Mouse (Mus musculus): ENCODE data around the gene Pcnt. TPM values are rescaled to one million over a fixed set of nuclear protein-coding genes. Genes with fewer than 3 reads are reported as not detected.

Pcnt gene
- 10 to 100 TPM; 17.1 to 20.8 TPM for total RNA-seq (2021)

DNA sequence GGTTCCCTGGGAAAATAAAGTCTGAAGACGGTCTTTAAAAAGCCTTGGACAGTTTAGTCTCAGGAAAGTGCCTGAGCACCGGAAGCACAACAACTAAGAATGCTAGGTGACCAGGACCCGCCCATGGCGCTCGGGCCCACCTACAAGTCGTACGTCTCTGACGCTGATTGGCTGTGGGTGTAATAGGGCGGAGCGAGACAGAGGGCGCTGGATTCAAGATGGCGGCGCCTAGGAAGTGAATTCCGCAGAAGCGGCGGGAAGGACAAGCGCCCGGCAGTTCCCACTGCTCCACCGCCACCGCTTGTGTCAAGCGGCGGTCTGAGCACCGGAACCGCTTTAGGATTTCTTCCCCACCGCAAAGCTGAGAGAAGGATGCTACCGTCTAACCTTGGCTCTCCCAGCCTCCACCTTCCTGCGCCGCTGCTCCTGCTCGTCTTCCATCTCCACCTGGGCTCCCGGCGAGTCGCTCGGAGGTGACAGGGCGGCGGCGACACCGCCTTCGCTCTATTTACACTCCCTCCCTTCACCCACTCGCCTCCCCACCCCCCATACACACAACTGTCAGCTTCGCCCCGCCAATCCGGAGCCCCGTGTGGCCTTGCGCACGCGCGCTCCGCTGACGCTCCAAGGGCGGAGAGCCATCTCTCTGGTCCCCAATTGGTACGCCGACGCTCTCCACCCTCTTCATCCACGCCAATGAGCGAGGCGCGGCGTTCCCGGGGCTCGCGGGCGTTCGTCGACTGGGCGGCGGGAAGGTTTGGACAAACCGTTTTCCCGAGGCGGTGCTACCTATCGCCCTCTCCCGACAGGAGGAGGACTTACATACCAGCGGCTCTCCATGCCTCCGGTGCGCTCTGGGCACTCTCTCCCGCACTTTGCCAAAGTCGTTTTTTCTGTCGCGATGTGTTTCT, at the start of gene Pcnt:
TSS of gene Pcnt (minus strand) at position 609 of the 911 bp plus-strand sequence.
- DNase-seq (ENCODE audit: extremely low spot score in 1 of 2, low spot score in 1 of 2): peak; percentile 90 to 91

DNA sequence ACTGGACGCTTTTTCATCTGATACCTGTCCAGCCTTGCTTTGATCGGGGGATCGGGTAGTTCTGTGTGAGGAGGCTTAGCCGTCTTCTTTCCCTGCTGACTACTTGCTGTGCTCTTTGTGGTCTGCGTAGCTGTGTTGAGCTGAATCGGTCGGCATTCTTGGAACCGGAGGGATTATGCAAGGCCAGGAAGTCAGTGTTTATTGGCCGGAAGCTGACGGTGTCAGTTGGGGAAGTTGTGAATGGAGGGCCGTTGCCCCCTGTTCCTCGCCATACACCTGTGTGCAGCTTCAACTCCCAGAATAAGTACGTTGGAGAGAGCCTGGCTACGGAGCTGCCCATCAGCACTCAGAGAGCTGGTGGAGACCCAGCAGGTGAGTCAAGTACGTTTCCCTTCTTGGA, 46.6 kb upstream of the Pcnt start:
- no peak for DNase-seq (ENCODE audit: extremely low spot score in 1 of 2, low spot score in 1 of 2)

DNA sequence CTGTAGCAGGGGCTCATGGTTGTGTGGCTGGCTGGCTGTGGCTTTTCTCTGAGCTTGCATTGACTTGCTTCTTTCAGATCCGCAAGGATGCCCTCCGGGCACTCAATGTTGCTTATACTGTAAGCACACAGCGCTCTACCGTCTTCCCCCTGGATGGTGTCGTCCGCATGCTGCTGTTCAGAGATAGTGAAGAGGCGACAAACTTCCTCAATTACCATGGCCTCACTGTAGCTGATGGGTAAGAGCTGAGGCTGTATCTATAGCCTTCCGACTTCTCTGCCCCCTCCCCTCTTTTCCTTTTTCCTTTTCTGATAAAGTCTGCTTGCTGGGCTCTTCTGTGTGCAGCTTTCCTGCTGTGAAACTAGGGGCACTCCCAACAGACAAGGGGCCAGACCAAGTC, 45.7 kb upstream of the Pcnt start:
- DNase-seq (ENCODE audit: extremely low spot score in 1 of 2, low spot score in 1 of 2): no peak

DNA sequence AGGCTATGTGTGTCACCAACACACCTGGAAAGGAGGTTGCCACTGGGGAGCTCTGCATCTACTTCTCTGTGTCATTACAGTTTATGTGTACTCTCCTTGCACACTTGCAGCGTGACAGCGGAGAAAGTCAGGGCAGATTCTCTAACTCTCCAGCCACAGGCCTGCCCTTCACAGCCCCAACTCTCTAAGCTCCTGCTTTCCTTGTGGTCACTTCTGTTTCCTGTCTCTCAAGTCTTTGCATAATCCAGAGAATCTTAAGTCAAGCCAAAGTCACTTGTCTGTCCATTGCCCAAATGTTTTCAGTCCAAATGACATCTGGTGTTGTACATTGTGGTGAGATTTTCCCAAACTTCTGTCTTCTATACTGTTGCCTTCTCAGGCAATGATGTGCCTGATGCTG, 43.7 kb upstream of the Pcnt start:
- no peak for DNase-seq (ENCODE audit: extremely low spot score in 1 of 2, low spot score in 1 of 2)

DNA sequence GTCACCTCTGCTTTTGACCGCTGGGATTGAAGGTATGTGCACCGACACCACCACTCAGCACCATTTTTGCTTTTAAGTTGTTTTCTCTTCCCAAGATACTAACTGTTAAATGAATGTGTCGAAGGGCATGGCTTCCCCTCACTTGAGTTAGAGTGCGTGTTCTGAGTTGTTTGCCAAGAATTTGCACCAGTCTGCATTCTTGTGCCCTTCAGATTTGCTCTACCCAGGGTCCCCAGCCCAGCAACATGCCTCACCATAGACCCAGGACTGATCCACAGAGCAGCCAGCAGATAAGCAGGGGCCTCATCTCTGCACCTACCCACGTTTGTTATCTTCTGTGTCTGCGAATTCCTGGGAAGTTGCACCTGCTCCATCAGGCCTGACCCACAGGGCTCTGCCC, 38.9 kb upstream of the Pcnt start:
- DNase-seq (ENCODE audit: extremely low spot score in 1 of 2, low spot score in 1 of 2): no peak

DNA sequence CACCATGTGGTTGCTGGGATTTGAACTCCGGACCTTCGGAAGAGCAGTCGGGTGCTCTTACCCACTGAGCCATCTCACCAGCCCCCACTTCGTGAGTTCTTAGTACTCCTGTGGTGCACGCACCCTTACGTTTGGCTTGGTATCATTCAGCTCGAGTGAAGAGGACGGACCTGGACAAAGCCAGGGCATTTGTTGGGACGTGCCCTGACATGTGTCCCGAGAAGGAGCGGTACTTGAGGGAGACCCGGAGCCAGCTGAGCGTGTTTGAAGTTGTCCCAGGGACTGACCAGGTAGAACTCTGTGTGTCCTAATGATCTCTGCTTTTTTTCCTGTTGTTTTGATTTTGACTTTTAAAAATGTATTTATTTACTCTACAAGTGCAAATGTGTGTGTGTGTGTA, 38.3 kb upstream of the Pcnt start:
- no peak for DNase-seq (ENCODE audit: extremely low spot score in 1 of 2, low spot score in 1 of 2)

DNA sequence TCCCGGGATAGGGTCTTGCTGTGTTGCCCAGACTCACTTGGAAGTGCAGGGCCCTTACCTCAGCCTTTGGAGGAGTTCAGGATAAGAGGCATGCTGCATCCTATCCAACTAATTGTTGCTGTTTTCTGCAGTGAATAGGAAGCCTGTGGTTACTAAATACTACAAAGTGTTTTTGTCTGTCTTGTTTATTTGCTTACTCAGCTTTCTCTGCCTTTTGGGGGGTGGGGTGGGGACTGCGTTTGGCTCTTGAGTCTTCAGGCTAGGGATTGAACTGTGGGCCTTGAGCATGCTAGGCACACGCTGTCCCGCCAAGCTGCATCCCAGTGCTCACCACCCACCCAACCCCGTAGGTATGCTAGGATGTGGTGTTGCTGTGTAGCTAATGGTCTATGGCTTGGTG, 31.2 kb upstream of the Pcnt start:
- DNase-seq (ENCODE audit: extremely low spot score in 1 of 2, low spot score in 1 of 2): no peak

DNA sequence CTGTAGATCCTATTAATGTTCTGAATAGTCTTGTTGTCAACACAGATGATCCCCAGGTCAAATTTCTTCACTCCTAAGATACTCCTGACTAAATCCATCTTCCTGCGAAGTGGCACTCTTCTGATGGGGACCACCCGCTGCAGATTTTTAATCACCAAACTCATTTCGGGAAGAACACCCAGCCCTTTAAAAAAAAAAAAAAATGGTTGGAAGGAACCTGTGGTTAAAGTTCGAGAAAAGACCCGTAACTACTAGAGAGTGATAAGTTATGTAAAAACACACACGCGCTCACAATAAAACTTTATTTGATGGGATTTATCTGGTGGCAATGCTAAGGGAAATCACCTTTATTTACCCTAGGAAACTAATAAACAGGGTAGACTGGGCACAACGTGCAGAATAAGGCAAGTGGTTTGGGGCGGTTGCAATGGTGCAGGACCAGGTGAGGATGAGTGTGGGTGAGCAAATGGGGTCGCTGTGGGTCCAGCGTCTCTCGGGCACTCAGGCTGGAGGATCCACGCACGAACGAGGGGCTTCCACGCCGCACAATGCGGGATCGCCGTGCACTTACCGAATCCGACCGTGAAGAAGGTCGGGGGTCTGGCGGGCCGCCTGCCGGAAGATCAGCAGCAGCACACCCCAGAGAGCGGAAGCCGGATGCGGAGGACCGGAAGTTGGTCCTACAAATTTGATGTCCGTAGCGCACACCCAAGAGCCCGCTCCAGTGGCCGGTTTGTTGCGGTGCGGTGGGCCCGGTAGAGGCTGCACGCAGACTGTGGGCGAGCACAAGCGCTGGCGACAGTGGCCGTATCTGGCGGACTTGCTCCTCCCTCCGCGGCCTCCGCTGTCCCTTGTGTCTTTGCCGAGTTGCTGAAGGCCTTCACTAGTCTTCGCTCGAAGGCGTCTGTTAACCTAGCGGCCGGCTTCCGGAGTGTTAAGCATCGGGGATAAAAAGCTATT, 25.9 kb upstream of the Pcnt start, which contains the start of the genes Mcm3ap and Ybey:
TSS of gene Mcm3ap (plus strand) at position 725 of the 960 bp plus-strand sequence.
TSS of gene Ybey (minus strand) at position 912 of the 960 bp plus-strand sequence.
- DNase-seq (ENCODE audit: extremely low spot score in 1 of 2, low spot score in 1 of 2): peak; percentile 79 to 86

DNA sequence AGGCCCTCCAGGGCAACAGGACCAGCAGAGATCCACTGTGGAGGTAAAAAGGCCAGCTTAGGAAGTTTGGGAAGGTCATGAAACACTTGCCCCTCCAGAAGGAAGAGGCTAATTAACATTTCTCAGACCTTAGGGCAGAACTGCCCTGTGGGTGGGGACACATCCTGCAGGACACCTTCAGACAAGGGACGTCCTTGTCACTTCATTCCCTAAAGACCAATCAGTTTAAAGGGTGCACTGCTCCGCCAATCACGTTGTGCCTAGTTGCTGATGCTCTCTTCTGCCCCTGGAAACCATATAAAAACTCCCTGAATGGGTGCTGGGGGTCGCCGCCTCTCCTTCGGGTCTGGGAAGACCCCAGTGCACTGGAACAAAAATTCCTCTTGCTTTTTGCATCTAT, 20.1 kb upstream of the Pcnt start:
- DNase-seq (ENCODE audit: extremely low spot score in 1 of 2, low spot score in 1 of 2): no peak

DNA sequence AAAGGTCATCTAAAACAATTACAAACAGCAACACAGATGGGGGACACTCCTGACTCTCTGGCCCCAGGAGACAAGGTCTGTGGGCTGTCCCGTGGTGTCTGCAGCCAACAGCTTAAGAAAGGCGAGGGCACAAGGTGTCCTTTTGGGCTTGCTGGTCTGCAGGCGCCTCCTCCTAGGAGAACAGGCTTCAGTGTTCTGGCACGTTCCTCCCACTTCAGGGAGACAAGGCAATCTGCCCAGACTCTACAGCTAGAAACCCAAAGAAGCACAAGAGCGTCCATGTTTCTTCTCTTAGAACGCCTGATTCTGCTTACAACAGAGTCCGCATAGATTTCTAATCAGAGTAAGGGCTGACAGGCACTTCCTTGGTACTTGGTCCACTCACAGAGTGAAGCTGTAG, 19.7 kb upstream of the Pcnt start:
- DNase-seq (ENCODE audit: extremely low spot score in 1 of 2, low spot score in 1 of 2): no peak

DNA sequence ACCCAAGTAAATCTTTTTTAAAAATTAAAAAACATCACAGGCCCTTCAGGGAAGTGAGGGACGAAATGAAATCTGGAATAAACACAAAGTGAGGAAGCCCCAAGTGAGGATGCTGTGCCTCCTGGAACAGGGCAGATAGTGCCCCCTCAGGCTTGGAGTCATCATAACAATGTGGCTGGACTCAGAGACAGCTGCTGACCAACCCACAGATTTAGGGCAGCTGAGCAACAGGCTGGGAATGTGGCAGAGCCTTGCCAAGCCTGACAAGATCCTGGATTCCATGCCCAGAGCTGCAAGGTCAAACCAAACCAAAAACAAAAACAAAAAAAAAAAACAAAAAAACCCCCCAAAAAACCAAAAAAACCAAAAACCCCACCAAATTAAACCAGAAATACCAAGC, 18.7 kb upstream of the Pcnt start:
- no peak for DNase-seq (ENCODE audit: extremely low spot score in 1 of 2, low spot score in 1 of 2)

DNA sequence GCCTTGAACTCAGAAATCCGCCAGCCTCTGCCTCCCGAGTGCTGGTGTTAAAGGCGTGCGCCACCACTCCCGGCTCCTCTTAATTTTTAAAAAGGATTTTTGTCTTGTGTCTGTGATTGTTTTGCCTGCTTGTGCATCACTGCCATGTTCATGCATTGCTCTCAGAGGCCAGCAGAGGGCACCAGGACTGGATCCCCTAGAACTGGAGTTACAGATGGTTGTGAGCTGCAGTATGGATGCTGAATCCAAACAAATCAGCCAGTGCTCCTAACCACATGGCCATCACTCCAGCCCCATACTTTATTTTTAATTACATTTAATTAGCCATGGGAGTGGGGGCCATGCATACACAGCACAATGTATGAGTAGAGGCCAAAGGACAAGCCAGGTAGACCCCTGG, 12.7 kb upstream of the Pcnt start:
- peak; percentile 23 to 56 for DNase-seq (ENCODE audit: extremely low spot score in 1 of 2, low spot score in 1 of 2)

DNA sequence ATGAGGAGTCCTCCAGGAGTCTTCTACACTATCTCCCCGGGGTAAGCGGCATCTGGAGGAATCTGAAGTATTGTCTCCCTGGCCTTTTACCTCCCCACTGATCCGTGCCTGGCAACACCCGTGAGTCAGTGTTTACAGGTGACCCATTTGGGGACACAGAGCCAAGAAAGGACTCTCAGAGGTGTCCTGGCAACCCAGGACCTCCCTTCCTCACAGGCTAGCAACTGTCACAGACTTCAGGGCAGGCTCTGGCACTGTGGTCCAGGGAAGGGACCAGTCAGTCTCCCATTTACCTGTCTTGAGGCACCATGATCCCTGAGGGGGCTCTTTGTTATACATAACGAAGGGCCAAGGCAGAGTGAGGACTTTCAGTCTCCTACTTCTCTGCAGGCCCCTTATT, 6.3 kb upstream of the Pcnt start, which contains the start of gene 2610028H24Rik:
TSS of gene 2610028H24Rik (plus strand) at position 231 of the 400 bp plus-strand sequence.
- DNase-seq (ENCODE audit: extremely low spot score in 1 of 2, low spot score in 1 of 2): no peak

DNA sequence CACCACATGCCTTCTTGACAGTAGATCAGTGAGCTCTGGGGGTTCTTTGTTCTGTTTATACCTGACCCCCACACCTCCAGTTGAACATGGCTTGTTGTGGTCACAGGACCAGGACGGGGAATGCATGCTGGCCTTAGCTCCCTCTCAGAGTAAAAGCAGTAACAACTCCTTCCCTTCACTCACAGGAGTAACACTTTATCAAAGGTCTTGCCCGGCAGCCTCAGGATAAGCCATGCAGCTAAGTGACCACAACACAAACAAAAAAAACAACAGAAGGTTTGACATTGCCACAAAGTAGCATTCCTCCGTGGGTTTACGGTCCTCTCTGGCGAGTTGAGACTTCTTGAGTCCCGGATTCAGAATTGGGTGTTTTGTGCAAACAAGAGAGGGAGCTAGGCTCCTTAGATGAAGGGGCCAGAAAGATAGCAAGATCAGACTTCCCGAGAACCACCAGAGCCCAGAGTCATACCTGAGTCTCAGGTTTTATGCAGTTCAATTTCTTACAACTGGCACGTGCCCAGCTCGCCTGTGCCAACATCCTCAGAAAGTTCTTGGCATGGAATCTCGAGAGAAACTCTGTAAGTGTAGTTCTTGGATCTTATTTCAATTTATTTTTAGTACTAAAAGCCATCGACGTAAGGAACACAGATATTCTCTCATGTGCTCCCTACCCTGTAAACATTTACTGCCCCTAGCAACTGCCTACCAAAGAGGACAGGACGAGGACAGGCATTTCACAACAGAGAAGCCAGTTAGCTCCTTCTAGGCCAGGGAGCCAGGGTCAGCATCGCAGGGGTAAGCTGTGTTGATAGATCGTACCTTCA, 5.0 kb upstream of the Pcnt start:
- DNase-seq (ENCODE audit: extremely low spot score in 1 of 2, low spot score in 1 of 2): no peak

DNA sequence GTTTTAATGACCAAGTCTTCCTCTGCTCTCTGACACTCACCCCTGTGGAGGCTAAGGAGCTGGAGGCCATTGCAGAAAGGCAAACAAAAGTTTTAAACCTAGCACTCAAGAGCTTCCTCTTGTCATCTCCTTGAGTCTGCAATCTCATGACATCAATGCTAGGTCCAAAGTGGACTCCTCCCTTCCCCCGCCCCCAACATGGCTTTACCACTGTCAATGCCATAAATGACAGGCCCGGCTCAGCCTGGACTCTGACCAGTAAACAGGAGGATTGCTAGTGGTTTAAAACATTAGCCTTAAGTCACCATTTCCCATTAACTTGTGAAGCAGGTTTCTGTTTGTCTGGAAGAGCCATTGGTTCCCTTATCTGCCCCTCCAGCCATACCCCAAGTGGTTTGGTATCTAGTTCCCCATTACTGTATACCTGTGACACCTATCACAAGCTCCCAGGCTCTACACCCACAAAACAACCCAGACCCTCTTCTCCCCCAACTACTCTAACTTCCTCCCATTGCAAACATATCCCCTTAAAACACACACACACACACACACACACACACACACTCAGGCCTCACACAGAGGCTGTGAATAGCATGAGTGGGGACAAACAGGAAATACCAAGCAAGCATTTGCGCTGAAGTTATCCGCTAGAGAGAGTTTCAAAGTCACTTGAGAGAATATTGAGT, 3.6 kb upstream of the Pcnt start:
- no peak for DNase-seq (ENCODE audit: extremely low spot score in 1 of 2, low spot score in 1 of 2)

DNA sequence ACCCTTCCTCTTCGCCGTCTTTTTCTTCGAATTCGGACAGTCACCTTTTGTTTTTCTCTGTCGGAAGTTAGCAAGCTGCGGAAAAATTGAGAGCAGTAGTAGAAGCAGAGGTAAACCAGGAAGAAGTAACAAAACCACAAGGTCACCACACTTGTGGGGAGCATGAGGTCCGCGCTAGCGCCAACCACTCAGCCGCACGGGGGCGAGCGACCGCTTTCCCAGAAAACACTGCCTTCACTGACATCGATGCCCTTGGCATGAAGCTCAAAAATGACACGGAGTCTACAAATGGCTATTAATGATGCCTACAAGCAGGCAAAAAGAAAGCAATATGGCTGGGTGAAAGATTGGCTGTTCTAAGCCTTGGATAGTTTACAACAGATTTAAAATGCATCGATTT, 2.3 kb downstream of the Pcnt start, which contains the start of gene AC141477.1:
TSS of gene AC141477.1 (minus strand) at position 164 of the 400 bp plus-strand sequence.
- DNase-seq (ENCODE audit: extremely low spot score in 1 of 2, low spot score in 1 of 2): no peak

DNA sequence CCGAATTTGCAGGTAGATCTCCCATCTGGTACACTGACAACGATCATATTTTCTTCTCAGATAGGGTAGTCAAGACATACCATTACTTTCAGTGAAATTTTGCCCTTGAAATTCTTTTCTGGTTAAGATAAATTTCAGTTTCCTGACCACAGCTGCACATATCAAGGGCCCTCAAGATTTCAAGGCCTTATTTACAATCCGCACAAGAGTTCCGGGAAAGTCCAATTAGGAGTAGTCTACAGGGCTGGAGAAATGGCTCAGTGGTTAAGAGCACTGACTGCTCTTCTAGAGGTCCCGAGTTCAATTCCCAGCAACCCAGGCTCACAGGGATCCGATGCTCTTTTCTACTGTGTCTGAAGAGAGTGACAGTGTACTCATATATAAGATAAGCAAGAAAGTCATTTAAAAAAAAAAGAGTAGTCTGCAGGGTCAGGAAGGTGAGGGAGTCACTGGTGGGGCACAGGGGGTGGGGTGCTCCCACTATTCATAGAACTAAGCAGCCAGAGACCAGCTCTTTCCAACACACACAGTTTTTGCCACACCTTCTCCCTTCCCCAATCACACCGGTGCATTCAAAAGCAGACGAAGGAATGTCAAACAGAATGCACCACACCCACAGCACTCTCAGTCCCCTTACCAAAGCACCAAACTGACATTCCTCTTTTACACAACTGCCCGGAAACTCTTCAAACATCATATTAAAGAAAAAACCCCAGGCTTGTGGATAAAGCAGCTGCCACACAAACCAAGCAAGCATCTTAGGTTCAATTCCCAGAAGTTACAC, 3.3 kb downstream of the Pcnt start:
- no peak for DNase-seq (ENCODE audit: extremely low spot score in 1 of 2, low spot score in 1 of 2)

DNA sequence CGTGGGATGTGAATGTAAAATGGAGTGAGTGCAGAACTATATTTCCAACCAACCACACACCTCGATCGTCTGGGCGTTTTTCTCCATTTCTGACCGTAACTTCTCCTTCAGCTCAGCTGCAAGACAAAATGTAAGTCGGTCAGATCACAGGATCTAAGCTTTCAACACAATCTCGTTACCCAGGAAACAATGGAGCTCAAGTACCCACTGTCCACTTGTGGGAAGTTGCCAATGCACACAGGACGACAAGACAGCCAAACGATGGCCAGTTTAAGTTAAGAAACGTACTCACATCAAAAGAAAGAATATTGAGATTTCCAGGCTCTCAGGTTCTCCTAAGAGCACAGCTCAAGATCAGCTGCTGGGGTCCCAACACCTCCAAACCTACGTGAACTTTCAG, 8.7 kb downstream of the Pcnt start:
- no peak for DNase-seq (ENCODE audit: extremely low spot score in 1 of 2, low spot score in 1 of 2)

DNA sequence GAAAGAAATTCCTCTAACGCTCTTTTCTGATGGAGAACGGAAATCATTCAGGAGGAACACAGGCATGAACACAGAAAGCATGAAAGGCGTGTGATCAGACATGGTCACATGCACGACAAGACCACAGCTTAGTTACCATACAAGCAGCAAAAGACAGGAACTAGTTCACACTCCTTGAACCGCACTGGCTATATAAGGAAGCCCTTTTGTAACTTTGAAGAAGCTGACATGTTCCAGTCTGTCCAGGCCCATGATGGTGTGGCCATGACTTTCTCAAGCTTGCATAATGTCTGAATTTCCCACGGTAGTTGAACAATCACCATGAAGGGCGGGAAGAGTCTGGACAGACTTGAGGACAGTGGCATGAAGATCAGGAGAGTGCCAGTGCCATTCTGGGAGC, 16.9 kb downstream of the Pcnt start:
- no peak for DNase-seq (ENCODE audit: extremely low spot score in 1 of 2, low spot score in 1 of 2)

Data from layer of hippocampus, postnatal 25 days (tissue).